Mouse (Mus musculus) midbrain, embryonic 16.5 days (tissue): ENCODE data around the gene Pemt. TPM values are rescaled to one million over a fixed set of nuclear protein-coding genes. Genes with fewer than 3 reads are reported as not detected.
"Not testable (repeated sequence)": the region's sequence is repeated elsewhere in the genome, so short reads cannot be mapped to it uniquely, and the experiment has no call there.

Experiments used
- ATAC-seq: fragments of 200-750 bp; cut with Nextera tagmentation; 2 replicates; pipeline ENCODE4 v1.8.0; 2017; ENCODE audit warnings: moderate TSS enrichment
- H3K27ac ChIP-seq: fragments of 300-500 bp; sonication (generic); 2 replicates; pipeline ENCODE4 v1.5.1; 2014; ENCODE audit warnings: mild to moderate bottlenecking, low read length, mixed read lengths
- H3K27me3 ChIP-seq: fragments of 300-500 bp; sonication (generic); 2 replicates; pipeline ENCODE4 v1.6.1; 2014; ENCODE audit warnings: low read depth, low read length, mixed read lengths; ENCODE audit not compliant: control insufficient read depth, insufficient read depth
- H3K36me3 ChIP-seq: fragments of 300-500 bp; sonication (generic); 2 replicates; pipeline ENCODE4 v1.6.1; 2014; ENCODE audit warnings: mild to moderate bottlenecking, low read length, moderate library complexity, mixed read lengths; ENCODE audit not compliant: control insufficient read depth, insufficient read depth
- H3K4me1 ChIP-seq: fragments of 300-500 bp; sonication (generic); 2 replicates; pipeline ENCODE4 v1.6.1; 2014; ENCODE audit warnings: mild to moderate bottlenecking, low read length, mixed read lengths; ENCODE audit not compliant: control insufficient read depth, insufficient read depth
- H3K4me2 ChIP-seq: fragments of 300-500 bp; sonication (generic); 2 replicates; pipeline ENCODE4 v1.6.1; 2014; ENCODE audit warnings: mild to moderate bottlenecking, low read length, mixed read lengths
- H3K4me3 ChIP-seq: fragments of 300-500 bp; sonication (generic); 2 replicates; pipeline ENCODE4 v1.5.1; 2014; ENCODE audit warnings: low read depth, mild to moderate bottlenecking, low read length, moderate library complexity, mixed read lengths
- H3K9ac ChIP-seq: fragments of 300-500 bp; sonication (generic); 2 replicates; pipeline ENCODE4 v1.6.1; 2014; ENCODE audit warnings: low read depth, low read length, mixed read lengths
- H3K9me3 ChIP-seq: fragments of 300-500 bp; sonication (generic); replicated peaks from 2 replicates; pipeline ENCODE4 v1.6.1; 2014; ENCODE audit warnings: mild to moderate bottlenecking, low read length, mixed read lengths; ENCODE audit not compliant: control insufficient read depth, poor library complexity, severe bottlenecking
- WGBS: fragments of 180-500 bp; shearing (Covaris S2); extraction: QIAGEN DNeasy Blood & Tissue Kit; methylation state at CpG from one replicate; pipeline ENCODE4 v1.1.7; 2014; 5-methylcytosine and 5-hydroxymethylcytosine counted together
- polyA plus RNA-seq: library from polyadenylated mRNA; unstranded; fragments of >200 nt; fragmentation: Nextera tagmentation; extraction: Ambion mirVana; gene quantifications from 2 replicates; pipeline ENCODE4 v1.2.1, GENCODE M21; 2015

Gene Pemt
- polyA plus RNA-seq, 1 experiment from 2014 or later, result 9.4 TPM

DNA sequence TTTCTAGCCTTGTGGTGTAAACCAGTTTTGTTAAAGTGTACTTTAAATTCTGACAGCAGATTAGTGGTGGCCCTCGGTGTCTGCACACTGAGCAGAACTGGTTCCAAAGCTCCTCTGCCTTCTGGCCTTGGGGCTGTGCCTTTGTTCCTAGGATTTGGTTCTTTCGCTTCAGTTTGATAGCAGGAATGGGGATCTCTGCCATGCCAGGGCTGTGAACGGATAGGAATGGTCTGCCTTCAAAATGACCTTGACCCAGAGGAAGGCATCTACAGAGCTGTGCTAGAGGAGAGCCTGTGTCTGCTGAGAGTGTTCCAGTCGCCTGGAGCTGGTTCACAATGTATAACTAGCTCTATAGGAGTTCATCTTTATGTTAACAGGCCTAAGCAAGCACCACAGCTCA, 86.8 kb downstream of the Pemt start:
- 80% methylated on average over 4 of the region's 4 CpGs for WGBS
- Histone ChIP-seq H3K9ac (no peak overlapping the region), H3K4me1 (peaks cover 13% of the 10 kb centered on the region), H3K27ac (no peak overlapping the region), H3K4me2 (no peak overlapping the region), H3K36me3 (no peaks in the 10 kb centered on the region), H3K4me3 (no peak overlapping the region), H3K27me3 (peaks cover 19% of the 10 kb centered on the region), H3K9me3 (no peaks in the 10 kb centered on the region)
- no peak for ATAC-seq

DNA sequence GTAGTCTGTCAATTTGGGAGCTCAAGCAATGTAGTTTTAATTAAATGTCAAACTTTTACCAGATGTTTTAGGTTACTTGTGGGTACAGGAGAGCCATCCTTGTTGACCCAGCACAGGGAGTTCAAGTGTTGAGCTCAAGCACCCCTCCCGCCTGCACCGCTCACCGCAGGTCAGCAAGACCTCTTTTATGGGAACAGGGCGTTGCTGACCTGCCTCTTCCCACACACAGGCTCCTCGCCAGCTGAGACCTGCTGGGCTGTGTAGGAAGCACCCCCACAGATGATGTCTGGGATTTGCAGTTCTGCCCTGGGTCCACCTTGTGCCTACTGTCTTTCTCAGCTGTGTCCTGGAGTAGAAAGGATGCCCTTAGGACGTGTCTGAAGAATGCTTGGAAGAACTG, 89.5 kb downstream of the Pemt start:
- no peak overlapping the region for H3K27ac ChIP-seq
- H3K4me2 ChIP-seq, result no peak overlapping the region
- no peaks in the 10 kb centered on the region for H3K36me3 ChIP-seq
- H3K9me3 ChIP-seq, result no peaks in the 10 kb centered on the region
- H3K4me3 ChIP-seq, result no peak overlapping the region
- no peak overlapping the region for H3K9ac ChIP-seq
- no peak for ATAC-seq
- 0 out of 2 replicates have a peak, but pooled peaks cover 2% of the 10 kb centered on the region for H3K4me1 ChIP-seq
- H3K27me3 ChIP-seq, result no peaks in the 10 kb centered on the region
- WGBS, result 87% methylated on average over 6 of the region's 6 CpGs

DNA sequence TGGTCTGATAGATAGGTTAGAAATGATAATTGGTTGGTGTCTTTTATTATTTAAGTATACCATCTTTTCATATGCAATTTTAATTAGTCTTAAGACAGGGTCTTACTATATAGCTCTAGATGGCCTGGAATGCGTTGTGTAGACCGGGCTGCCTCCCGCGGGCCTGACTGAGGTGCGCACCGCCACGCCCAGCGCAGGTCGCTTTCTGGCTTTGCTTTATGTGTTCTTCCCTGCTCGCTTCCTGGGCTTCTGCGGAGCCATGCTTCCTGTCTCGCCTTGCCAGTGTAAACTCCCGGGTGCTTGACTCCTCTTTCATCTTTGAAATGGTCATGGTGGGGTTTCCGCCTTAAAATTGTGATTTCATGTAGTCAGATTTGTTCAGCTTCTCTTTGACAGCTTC, 93.4 kb downstream of the Pemt start:
- Histone ChIP-seq H3K27me3 (no peaks in the 10 kb centered on the region), H3K4me3 (no peak overlapping the region), H3K36me3 (no peaks in the 10 kb centered on the region), H3K9ac (no peak overlapping the region), H3K27ac (no peak overlapping the region), H3K4me2 (no peak overlapping the region), H3K9me3 (no peaks in the 10 kb centered on the region), H3K4me1 (peaks cover 10% of the 10 kb centered on the region; the same call in 1 of the 2 replicates)
- no peak for ATAC-seq
- WGBS, result 90% methylated on average over 14 of the region's 14 CpGs

DNA sequence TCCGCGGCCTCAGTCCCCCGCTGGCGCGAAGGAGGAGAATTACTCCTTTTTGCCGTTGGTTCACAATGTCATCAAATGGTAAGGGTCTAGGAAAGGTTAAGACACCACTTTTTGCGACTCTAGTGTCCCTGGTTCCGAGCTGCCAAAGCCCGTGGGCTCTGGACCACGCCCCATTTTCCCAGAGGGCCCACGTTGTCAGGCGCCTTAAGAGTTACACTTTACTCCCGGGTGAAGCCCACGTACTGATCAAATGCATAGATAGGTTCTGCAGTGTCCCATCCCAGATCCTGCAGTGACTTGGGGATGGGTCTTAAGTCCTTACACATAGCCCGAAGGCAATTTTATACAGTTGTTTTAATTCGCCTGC, 97.9 kb downstream of the Pemt start:
- H3K9ac ChIP-seq, result peak overlapping the region; percentile 98
- H3K4me3 ChIP-seq, result peak overlapping the region; percentile 93
- H3K4me2 ChIP-seq, result peak overlapping the region; percentile 91
- no peaks in the 10 kb centered on the region for H3K9me3 ChIP-seq
- H3K27me3 ChIP-seq, result no peaks in the 10 kb centered on the region
- H3K4me1 ChIP-seq, result peaks cover 18% of the 10 kb centered on the region
- H3K27ac ChIP-seq, result peak overlapping the region; percentile 88
- H3K36me3 ChIP-seq, result no peaks in the 10 kb centered on the region
- ATAC-seq, result peak; percentile 68
- 3% methylated on average over 16 of the region's 16 CpGs for WGBS

DNA sequence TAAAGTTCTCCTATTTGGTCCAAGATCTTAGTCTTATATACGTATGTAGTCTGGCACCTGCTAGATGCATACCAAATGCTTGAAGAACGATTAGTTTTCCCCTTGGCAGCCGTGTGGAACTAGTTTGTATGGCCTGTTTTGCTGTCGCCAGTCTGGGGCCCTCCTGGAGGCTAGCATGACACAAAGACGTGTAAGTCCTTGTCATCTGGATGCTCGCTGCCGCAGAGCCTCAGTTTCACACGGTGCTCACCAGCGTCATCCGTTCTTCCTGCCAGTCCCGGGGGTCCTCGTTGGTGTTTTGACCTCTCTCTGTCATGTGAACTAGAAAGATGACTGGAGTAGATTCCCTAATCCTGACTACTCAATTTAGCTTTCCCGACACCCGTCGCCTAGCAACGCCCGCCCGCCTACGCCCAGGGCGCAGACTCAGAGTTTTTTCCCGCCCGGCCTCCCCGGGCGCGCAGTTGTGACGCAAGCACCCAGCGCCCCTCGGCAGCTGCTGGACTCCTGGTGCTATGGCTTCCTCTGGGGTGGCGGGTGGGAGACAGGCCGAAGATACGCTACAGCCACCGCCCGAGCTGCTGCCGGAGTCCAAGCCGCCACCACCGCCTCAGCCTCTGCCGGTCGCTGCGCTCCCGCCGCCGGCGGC, 98.4 kb downstream of the Pemt start, which contains the start of gene Med9:
Gene Med9, plus strand, starts transcription at position 455 of the 649 bp plus-strand sequence.
- no peaks in the 10 kb centered on the region for H3K36me3 ChIP-seq
- H3K9me3 ChIP-seq, result no peaks in the 10 kb centered on the region
- H3K27ac ChIP-seq, result peak within 1 kb of the TSS; percentile 88
- peaks cover 17% of the 10 kb centered on the region for H3K4me1 ChIP-seq
- peak within 1 kb of the TSS; percentile 93 for H3K4me3 ChIP-seq
- H3K27me3 ChIP-seq, result no peaks in the 10 kb centered on the region
- H3K9ac ChIP-seq, result peak within 1 kb of the TSS; percentile 98
- WGBS, result under 1% methylated on average over 43 of the region's 43 CpGs
- H3K4me2 ChIP-seq, result peak within 1 kb of the TSS; percentile 91
- ATAC-seq, result peak; percentile 96

DNA sequence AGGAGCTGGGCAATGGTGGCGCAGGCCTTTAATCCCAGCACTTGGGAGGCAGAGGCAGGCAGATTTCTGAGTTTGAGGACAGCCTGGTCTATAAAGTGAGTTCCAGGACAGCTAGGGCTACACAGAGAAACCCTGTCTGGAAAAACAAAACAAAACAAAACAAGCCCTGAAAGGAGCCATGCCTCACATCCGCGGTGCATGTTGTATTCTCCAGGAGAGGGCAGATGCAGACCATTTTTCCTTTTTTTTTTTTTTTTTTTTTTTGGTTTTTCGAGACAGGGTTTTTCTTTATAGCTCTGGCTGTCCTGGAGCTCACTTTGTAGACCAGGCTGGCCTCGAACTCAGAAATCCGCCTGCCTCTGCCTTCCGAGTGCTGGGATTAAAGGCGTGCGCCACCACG, 101.4 kb downstream of the Pemt start:
- not testable (repeated sequence) for H3K9ac ChIP-seq, H3K36me3 ChIP-seq, H3K4me2 ChIP-seq, H3K9me3 ChIP-seq, H3K27me3 ChIP-seq, H3K27ac ChIP-seq, H3K4me3 ChIP-seq, ATAC-seq
- WGBS, result 90% methylated on average over 9 of the region's 10 CpGs
- peaks cover 16% of the 10 kb centered on the region for H3K4me1 ChIP-seq

DNA sequence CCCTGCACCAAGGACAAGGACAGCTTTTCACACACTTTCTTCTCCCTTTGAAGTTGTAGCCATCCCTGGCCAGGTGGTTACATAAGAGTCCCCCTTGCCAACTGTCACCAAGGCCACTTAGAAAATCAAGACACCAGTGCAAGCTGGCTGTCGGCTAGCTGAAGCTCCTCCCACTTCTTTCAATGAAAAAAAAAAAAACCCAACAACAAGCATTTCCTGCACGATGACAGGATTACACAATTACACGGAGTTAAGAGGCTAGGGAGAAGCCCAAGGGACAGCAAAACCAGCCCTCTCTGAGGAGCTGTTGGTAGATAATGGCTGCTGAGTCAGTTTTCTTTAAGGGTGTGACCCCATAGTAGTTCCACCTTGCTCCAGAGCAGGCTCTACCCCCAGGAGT, 104.9 kb downstream of the Pemt start:
- no peak overlapping the region for H3K4me3 ChIP-seq
- H3K27me3 ChIP-seq, result no peaks in the 10 kb centered on the region
- H3K9me3 ChIP-seq, result no peaks in the 10 kb centered on the region
- H3K4me2 ChIP-seq, result no peak overlapping the region
- no peak overlapping the region for H3K9ac ChIP-seq
- H3K27ac ChIP-seq, result no peak overlapping the region
- H3K4me1 ChIP-seq, result no peaks in the 10 kb centered on the region
- WGBS, result 14% methylated on average over 3 of the region's 3 CpGs
- ATAC-seq, result no peak
- no peaks in the 10 kb centered on the region for H3K36me3 ChIP-seq

DNA sequence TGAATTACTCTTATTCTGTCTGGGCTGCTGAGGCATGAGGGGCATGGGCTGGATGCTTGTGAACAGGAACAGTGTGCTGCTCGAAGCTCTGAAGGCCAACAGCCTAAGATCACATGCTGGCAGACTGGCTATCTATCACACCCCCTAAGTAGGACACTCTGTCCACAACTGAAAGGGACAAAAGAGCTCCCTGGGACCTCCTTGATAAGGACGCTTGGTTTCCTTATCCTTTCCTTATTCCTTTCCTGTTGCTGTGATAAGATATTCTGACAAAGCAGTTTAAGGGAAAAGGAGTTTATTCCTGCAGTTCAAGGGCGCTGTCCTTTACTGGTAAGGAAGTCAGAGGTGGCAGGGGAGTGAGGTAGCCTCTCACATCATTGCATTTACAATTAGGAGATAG, 105.6 kb downstream of the Pemt start:
- Histone ChIP-seq H3K4me3 (no peak overlapping the region), H3K9me3 (no peaks in the 10 kb centered on the region), H3K9ac (no peak overlapping the region), H3K27ac (no peak overlapping the region), H3K4me2 (no peak overlapping the region), H3K4me1 (no peaks in the 10 kb centered on the region), H3K27me3 (no peaks in the 10 kb centered on the region), H3K36me3 (no peaks in the 10 kb centered on the region)
- 74% methylated on average over 3 of the region's 3 CpGs for WGBS
- no peak for ATAC-seq

DNA sequence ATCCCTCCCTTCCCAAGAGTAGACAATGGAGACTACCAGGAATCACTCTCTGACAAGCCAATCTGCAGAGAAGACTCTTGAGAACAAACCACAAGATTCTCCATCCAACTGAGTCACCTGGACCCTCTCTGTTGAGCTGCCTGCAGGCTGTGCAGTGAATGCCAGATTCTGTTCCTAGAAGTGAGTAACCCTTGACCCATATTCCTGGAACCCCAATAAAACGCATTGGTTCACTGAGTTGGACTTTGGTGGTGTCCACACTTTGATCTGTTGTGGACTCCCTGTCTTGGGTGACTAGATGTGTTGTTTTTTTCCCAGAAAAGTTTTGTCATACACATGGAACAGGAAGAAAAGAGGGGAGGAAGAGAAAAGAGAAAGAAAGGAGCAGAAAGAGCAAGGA, 106.5 kb downstream of the Pemt start:
- Histone ChIP-seq H3K4me3 (no peak overlapping the region), H3K9ac (no peak overlapping the region), H3K27ac (no peak overlapping the region), H3K36me3 (no peaks in the 10 kb centered on the region), H3K27me3 (no peaks in the 10 kb centered on the region), H3K9me3 (no peaks in the 10 kb centered on the region), H3K4me2 (no peak overlapping the region), H3K4me1 (no peaks in the 10 kb centered on the region)
- no peak for ATAC-seq
- 86% methylated on average over 1 of the region's 1 CpGs for WGBS
